Mouse (Mus musculus): Measurements from ENCODE around the gene Pim1. TPM values are rescaled to one million over a fixed set of nuclear protein-coding genes. Genes with fewer than 3 reads are reported as not detected.

Pim1 gene
- total RNA-seq, 2 experiments from 2014 or later = 6.8 to 7.4 TPM

Other genes with a start within 250 kb of the Pim1 start
- 10 to 100 TPM; 19.7 to 20.8 TPM for gene Ppil1, start 226.6 kb upstream of the Pim1 start, total RNA-seq (2021)
- 10 to 100 TPM; 86.2 to 93.7 TPM for gene BC004004, start 222.0 kb upstream of the Pim1 start, total RNA-seq (2021)
- 1 to 10 TPM; 1.1 to 1.5 TPM for gene Pi16, start 173.1 kb upstream of the Pim1 start, total RNA-seq (2021)
- 100 to 1,000 TPM; 553 to 573 TPM for gene Mtch1, start 142.8 kb upstream of the Pim1 start, total RNA-seq (2021)
- gene Fgd2, start 129.8 kb upstream of the Pim1 start, total RNA-seq (2021) = 1 to 10 TPM; 5.2 to 6.8 TPM
- not detected for gene Gm17657, start 58.9 kb downstream of the Pim1 start, total RNA-seq (2021)
- 10 to 100 TPM; 42.3 to 43.2 TPM for gene Tbc1d22b, start 59.0 kb downstream of the Pim1 start, total RNA-seq (2021)
- gene Tmem217, start 61.6 kb downstream of the Pim1 start, total RNA-seq (2021) = not detected
- 10 to 100 TPM; 59.1 to 70.2 TPM for gene Rnf8, start 124.0 kb downstream of the Pim1 start, total RNA-seq (2021)
- gene Gm28043, start 124.1 kb downstream of the Pim1 start, total RNA-seq (2021) = 1 to 10 TPM; 4.3 TPM
- 100 to 1,000 TPM in 1 of 2 experiments, 10 to 100 TPM in 1; 96.9 to 118 TPM for gene Cmtr1, start 169.8 kb downstream of the Pim1 start, total RNA-seq (2021)
- gene Ccdc167, start 226.3 kb downstream of the Pim1 start, total RNA-seq (2021) = 10 to 100 TPM; 16.2 to 16.9 TPM